Mouse (Mus musculus) thymus, adult 18-20 months (tissue): ENCODE measurements around the gene Gm20661.
"Not testable (repeated sequence)": the region's sequence is repeated elsewhere in the genome, so short reads cannot be mapped to it uniquely, and the experiment has no call there.

ENCODE experiments used
- DNase-seq, 2 experiments: peaks; one replicate each; pipeline ENCODE4 v3.0.0; 2022; ENCODE audit warnings: mixed read lengths in 2 of 2

The Gm20661 gene

DNA sequence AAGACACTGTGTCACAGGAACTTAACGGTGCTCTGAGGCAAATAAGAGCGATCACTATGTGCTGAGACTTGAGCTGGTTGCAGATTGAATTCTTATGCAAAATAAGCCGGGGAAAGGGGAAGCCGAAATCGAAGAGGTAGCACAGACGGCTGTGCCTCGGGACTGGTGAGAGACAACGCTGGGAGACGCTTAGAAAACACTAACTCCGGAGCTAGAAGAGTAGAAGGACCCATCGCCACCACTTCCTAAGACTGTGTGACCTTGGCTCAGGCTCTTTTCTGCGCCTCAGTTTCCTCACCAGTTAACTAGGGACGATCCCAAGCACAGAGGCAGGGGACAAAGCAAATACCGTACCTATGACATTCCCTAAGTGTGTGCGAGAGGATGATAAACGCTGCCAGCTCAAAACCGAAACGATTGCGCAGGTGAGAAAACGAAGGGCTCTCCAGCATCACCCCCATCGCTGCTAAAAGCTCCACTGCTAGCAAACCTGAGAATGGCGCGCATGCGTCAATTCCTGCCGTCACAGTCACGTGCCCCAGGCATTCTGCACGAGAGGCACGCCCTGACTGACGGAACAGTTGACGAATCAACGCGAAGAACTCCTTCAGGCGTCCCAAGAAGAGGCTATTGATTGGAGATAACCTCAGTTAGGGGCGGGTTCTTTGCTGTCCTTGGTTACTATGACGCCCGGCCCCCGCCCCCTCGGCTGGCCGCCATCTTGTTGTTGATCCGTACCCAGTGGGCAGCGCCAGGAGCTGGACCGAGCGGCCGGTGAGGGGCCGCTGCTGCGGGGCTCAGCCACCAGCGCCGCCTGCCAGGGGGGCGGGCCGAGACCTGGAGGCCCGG is 19.3 kb downstream of the Gm20661 start, which contains the start of gene Ip6k1:
Ip6k1 (plus strand) TSS at position 580 of the 849 bp plus-strand sequence.
- DNase-seq = peak; percentile 99 to 100

DNA sequence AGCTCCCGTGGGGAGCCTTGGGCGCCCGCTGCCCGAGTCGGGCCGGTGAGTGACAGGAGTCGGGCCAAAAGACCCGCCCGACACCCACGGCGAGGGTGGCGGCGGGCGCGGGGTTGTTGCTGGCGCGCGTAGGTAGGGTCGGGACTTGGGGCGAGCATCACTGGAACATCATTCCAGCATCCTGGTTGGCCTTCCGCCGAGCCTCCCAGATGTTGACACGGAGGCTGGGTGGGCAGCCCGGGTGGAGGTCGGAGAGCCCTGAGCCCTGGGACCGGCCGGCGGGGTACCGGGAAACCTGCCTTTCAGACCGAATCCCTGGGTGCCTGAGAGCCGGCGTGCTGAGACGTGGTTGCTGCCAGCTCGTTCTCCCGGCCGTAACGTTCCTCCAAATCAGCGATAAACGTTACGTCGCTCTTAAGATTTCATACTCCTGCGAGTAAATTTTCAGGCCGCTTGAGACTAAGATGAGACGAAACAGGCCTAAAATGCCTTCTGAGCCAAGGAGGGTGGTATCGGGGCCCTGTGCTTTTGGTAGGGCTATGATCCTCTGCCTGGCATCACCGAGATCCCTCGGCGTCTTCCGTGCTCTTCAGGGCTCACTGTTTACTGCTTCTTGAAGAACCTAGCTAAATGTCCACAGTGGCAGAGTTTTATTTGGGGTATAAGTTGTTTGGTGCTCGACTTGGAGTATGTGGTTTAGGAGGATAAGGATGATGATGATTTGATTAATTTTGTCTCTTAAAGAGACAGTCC is 20.1 kb downstream of the Gm20661 start:
- no peak for DNase-seq

DNA sequence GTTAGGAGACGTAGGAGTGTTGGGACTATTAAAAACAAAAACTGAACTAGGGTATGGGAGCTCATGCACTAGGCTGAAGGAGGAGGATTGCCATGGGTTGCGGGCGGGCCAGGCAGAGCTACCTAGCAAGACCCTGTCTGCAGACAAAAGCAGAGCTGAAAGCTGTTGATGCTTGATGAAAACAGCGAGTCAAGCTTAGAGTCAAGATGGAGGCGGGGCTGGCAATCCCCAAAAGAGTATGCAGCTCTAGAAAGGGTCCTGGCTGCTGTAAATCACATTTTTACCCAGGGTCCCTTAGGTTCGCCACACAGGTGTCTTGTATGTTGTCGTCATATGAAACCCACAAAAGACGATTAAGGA is 20.7 kb downstream of the Gm20661 start:
- DNase-seq = peak in 1 of 2 experiments; percentile 38

DNA sequence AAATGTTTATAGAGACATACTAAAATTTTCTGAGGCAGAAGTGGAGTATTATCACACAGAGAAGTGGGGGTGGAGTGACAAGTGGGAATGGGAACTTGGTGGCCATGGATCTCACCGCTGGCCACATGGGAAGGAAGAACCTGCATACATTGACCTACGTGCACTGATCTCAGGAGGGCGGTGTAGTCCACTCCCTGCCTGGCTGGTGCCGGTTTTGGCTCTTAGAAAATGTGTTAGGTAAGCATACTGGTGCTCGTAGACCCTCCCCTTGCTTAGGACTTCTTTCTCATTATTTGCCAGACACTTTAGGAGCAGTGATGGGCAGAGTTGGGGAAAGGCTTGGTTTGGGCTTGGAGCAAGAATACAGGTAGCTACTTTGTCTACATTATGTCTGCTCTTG is 25.2 kb downstream of the Gm20661 start:
- no peak for DNase-seq

DNA sequence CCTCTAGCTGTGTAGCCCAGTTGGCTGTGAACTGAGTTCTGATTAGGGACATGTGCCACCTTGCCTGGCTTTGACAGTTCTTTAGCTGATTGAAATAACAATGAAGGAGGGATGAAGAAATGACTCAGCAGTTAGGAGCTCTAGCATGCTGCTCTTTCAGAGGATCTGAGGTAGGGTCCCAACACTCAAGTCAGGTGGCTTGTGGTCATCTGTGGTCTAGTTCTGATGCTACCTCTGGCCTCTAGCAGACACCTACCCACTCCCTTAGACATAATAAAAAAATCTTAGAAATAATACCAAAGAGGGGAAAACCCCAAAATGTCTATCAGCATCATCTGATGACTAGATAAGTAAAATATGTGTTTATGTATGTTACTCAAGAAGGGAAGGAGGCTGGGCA is 27.5 kb downstream of the Gm20661 start:
- DNase-seq = no peak

DNA sequence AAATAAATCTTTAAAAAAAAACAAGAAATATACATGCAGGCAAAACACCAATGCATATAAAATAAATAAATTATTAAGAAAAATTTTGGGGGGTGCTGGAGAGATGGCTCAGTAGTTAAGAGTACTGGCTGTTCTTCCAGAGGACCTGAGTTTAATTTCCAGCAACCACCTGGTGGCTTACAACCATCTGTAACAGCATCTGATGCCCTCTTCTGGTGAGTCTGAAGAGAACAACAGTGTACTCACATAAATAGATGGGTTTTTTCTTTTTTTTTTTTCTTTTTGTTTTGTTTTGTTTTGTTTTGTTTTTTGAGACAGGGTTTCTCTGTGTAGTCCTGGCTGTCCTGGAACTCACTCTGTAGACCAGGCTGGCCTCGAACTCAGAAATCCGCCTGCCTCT is 30.7 kb downstream of the Gm20661 start:
- not testable (repeated sequence) for DNase-seq

DNA sequence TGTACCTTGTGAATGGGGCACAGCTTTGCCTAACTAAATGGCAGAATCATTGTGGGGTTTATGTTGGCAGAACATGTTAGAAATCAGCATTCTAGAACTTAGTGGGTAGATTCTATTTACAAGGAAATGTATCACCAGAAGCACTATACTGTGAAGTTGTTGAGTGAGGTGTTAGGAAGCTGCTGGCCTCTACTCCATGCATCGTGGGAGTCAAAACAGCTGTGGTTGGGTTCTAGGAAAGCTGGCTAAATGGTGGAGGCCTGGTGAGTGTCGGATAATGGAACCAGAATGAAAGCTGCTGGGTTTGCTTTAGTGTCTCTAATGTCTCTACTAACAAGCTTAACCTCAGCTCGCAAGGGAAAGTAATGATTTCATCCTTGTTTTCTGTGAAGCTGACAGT is 34.3 kb downstream of the Gm20661 start:
- no peak for DNase-seq

DNA sequence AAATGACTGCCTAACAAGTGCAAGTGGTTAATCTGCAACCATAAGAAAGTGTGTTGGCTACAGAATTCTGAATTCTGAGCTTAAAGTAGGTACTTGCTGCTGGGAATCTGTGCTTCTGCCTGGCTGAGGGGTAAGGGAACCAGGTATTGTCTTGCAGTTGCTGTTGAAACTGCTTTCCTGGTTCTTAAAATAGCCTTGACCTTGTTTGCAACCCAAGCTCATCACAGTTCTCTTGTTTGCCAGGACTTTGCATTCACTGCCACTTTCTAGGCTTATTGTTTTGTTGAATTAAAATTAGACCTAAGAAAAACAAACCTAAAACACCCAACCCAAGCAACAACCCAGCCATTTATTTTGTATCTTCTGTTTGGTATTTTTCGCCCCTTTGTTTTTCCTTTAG is 37.9 kb downstream of the Gm20661 start:
- no peak for DNase-seq

DNA sequence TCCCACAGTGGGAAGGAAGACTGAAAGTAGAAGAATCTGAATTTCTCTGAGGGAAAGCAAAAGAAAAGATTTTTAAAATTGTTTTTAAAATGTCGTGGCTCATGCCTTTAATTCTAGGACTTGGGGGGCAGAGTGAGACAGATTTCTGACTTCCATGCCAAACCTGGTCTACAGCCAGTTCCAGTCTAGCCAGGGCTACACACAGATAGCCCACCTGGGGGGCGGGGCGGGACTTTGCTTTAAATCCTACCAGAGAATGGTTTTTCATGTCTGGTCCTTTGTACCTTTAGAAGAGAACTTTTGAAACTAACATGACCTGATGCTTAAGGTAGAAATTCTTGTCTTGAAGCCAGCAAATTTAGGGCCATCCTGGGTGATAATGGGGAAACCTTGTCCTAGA is 40.4 kb downstream of the Gm20661 start:
- DNase-seq = no peak

DNA sequence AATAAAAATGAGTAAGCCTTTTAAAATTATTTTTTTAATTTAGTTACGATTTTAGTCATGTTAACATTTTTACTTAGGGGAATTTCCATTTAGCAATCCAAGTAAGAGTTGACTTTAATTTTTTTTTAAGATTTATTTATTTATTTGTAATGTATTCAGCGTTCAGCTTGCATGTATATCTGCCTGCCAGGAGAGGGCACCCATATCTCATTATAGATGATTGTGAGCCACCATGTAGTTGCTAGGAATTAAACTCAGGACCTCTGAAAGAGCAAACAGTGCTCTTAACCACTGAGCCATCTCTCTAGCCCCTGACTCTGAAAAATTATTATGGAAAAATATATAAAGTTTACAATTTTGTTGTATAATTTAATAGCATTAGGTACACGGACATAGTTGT is 43.7 kb downstream of the Gm20661 start:
- no peak for DNase-seq

DNA sequence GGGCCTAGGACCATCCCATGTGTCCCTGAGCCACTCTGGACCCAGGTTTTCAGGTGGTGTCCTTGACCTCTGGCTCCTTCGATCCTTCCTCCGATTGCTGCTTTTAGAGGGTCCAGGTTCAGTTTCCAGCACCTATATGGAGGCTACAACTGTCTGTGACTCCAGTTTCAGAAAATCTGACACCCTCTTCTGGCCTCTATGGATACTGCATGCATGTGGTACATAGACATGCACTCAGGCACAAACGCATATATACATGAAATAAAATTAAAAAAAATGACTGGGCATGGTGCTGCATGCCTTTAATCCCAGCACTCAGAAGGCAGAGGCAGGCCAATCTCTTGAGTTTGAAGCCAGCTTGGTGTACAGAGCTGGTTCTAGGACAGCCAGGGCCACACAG is 45.0 kb downstream of the Gm20661 start:
- DNase-seq = no peak

DNA sequence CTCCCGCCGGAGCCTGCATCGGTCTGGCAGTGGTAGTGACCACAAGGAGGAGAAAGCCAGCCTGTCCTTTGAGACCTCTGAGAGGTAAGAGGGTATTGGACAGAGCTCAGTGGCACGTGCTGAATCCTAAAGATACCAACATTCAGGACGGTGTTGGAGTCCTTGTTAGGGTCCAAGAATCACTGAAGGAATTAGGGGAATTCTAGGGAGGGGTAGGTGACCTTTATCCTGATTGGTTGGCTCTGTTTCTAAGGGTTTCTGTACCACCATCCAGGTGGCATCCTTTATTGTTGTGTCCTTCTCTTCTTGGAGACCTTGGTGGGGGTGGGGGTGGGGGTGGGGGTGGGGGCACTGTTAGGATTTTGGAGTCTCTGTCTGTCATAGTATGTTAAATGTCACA is 49.3 kb downstream of the Gm20661 start:
- DNase-seq = no peak

DNA sequence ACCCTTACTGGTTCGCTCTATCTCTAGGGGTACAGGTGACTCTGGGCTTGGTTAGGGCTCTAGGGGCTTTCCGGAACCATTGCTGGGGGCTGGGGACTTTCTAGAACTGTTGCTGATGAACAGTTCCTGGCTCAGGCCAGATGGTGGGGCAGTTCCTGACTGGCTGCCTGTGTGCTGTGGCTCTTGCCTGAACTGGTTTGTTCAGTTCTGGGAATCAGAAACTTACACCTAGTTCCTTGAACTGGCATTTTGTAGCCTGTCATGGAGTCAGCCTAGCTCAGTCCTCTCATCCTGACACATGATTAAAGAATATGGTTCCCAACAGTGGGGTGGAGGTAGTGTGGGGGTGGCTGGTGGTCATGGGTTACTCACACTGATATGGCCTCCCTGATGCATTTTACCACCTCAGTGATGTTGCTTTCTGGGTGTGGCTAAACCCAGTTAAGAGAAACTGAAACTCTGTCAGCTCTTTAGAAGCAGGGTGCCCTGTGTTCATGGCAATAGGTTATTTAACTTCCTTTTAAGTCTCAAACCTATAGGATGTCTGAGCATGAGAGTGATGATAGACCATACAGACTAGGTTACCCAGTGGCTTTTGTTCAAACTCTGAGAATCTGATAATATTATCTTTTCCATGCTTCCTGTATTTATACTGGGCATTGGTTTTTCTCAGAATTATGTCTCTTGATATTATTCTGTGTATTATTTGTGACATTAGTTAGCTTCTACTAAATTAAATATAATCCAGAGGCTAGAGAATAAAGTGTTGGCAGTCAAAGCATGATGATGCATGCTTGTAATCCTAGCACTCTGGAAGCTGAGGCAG is 52.7 kb downstream of the Gm20661 start:
- no peak for DNase-seq
